Mouse (Mus musculus) kidney, adult 18-20 months (tissue): Measurements from ENCODE around the gene a.

Experiments
- DNase-seq: peaks from one replicate; pipeline ENCODE4 v3.0.0; 2021

The a gene

DNA sequence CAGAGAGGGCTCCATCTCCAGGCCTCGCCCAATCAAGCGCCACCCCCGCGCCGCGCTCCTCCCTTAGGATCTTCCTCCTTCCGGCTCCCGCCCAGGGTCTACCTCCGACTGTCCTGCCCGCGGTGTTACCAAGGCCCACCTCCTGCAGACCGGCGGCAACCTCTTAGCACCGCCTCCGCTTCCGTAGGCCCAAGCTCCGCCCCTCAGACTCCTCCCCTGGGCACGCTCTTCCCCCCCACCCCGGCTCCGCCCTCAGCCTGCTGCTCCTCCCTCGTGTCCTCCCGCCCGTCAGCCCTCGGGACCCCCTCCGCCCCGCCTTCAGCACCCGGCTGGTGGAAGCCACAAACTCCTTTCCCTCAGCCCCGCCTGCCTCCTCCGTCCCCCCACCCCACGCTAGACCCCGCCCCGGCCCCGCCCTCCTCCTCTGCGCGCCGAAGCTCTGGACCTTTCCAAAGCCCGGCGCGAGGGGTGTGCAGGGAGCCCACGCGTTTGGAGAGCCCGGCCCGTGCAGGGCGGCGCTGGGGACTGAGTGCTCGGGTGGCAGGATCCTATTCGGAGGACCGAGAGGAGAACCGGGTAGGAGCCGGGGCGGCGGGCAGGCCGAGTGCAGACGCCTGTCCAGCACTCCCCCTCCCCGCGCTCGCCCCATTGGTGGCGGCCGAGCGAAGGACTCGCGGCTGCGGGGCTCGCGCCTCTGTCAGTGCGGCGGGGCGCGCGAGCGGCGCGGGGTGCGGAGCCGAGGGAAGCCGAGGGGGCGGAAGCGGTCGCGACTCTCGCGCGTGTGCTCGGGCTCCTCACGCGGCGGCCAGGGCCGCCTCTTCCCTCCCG is at the start of gene a, which contains the start of gene Raly:
TSS of gene a (plus strand) at position 747 of the 828 bp plus-strand sequence.
TSS of gene Raly (plus strand) at position 441 of the 828 bp plus-strand sequence.
- peak; percentile 95 for DNase-seq

DNA sequence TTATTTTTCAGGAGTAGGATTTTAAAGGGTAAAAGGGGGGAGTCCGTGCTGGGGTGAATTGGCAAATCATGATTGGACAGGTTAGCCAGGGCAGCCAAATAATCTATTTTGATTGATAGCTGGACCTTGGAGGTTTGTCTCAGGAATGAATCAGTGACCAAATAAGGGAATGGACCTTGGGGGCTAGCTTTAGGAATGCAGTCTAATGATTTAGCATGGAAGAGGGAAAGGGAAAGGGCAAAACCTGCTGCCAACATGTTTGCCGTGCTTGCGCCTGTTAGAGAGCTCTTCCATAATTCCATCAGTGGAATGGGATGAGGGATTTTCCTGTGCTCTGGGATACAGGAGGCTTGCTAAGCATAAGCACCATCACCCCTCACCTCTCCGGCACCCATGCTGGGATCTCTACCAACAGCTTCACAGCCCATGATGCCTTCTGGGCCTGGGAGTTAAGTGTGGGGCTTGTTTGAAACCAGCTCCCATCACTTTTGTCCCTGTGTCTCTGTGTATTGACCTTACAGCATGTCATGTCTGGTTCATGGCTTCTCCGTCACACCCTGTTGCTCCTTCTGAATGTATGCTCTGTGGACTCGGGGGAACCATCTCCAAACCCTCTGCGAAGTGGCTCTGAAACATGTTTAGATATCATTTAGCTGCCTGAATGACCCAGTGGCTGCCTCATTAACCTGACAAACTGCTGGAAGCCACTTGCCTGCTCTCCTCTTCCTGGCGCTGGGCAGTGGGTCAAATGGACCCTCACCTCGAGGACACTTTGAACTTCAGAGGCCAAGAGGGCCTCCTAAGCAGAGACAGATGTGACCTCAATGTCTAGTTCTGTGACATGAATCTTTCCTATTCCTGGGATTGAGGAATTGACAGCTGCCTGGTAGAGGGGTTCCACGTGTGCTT is 48.0 kb upstream of the a start:
- no peak for DNase-seq

DNA sequence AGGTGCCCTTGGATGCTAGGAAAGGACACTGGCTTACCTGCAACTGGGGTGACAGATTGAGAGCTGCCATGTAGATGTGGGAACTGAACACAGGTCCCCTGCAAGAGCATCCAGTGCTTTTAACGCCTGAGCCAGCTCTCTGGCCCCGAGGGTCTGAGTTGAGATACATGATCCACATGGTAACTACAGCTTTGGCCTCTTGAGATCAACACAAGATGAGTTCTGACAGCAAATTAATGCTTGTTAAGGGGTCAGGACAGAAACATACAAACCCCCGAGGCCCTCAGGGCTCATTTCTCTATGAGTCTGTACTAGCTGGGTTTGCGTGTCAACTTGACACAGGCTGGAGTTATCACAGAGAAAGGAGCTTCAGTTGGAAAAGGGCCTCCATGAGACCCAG is 47.3 kb upstream of the a start:
- DNase-seq: no peak

DNA sequence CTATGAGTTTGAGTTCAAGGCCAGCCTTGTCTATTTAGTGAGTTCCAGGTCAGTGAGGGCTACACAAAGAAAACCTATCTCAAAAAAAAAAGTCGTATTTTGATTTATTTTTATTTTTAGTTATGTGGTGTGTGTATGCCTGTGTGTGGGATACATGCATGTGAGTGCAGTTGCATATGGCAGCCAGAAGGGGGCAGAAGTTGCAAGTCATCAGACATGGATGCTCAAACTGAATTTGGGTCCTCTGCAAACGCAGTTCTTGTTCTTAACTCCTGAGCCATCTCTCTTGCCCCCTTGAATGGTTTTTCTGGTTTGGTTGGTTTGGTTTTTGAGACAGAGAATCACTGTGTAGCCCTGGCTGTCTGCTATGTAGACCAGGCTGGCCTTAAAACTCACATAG is 42.8 kb upstream of the a start:
- DNase-seq: no peak

DNA sequence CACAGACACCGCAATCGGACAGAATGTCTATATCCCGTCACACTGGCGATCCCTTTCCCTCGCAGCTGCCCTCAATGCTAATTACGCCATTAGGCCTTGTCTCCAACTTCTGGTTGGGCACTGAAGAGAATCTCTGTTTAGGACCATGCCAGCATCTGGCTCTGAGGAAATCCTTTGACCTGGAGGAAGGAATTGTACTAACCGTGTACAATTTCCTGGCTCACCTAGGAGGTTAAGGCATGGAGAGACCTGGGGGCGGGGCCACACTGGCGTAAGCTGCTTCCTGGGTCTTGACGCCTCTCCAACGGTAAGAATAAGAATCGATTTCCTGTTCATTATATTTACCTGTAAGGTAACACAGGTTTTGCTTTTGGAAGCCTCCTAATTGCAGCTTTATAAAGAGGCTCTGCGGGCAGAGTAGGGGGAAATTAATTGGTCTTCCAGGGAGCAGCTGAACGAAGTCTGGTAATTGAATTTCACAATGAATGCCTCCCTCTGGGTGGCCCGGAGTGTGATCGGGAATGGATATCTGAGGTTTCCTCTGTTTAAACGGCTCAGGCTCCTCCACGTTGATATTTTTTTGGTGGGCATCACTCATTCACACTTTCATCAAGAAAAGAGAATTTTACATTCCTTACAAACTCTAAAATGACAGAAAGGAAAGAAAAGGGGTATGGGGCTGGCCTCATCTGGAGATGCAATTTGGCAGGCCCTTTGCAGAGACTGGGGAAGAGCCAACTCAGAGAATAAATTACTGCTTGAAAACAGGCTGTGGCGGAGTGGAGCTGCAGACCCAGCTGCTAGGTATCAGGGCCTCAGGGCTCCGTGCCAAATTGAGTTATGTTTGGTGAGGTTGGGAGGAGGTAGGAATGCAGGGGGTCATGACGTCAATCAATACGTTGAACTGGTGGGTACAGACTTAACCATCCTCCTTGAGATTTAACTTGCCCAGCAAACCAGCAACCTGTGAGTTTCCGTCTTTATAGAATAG is 41.9 kb upstream of the a start:
- no peak for DNase-seq

DNA sequence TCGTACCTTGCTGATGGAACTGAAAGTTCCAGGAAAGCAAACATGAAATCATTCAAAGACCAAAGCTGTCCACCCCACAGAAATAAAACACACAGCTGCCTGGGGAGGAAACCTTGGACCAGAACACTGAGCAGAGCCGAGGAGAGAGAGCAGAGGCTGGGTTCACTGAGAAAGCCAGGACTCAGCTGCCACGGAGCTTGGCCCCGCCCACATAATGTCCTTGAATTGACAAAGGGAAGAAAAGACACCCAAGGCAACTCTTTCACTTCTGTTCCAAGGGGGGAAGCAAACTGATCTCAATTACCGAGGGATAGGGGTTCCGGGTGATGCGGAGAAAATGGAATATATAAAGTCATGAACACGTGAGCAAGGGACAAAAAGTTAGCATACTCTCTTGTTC is 39.3 kb upstream of the a start:
- DNase-seq: no peak

DNA sequence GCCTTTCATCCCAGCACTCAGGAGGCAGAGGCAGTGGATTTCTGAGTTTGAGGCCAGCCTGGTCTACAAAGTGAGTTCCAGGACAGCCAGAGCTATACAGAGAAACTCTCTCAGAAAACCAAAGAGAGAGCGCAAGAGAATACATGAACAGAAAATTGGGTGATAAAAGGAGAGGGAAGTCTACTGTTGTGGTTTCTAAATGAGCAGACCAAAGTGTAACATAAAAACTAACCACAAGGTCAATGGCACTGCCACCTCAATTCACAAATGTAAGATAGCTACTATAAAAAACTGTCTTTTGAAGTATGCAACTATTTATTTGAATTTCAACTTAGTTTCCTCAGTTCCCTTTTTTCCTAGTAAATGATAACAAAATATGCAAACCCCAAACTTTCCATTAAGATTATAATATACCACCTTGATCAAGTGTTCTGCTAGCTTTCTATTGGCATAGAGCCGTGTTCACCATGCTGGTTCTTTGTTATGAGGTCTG is 37.1 kb upstream of the a start:
- DNase-seq: no peak

DNA sequence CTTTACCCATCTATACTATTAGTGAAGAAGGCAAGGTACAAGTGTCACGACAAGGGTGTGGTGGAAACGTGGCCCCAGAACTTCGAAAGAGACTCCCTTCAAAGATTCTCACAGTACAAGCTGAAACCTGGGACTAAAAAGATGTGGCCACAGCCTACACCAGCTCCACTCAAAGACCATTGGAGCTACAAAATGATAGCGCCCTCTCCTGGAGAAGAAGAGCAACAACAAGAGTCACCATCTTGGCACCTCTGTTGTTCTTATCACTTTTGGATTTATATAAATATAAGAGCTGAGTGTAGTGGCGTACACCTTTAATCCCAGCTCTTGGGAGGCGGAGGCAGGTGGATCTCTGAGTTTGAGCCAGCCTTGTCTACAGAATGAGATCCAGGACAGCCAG is 35.4 kb upstream of the a start:
- DNase-seq: no peak

DNA sequence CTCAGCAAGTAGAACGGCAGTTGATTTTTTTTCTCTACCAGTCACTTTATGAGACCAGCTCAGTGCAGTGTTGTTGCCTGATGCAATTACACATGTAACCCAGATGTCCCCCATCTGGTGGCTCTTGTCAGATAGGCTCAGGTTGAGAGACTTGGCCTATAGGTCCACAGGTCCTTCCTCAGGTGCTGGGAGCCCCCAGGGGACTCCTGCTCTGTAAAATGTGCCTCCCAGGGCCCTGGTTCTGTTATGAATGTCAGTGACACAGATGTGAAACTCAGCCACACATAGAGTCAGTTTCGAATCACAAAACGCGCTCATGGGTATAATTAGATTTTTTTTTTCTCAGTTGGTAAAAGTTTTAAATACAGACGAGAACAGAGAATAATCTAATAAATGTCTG is 33.5 kb upstream of the a start:
- DNase-seq: no peak

DNA sequence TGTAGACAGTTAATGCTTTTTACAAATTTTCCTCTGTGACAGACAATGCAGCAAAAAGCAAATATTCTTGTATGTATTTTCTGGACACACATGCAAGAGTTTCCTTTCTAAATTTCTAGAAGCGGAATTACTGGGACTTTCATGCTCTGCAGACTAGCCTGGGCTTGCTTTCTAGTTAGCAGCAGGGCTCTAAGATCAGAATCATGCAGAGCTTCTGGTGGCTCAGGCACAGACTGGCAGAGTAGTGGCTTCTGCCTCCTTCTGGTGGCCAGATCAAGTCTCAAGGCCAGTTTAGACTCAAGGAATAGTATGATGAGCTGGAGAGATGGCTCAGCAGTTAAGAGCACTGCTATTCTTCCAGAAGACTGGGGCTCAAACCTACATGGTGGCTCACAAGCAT is 32.7 kb upstream of the a start:
- DNase-seq: no peak

DNA sequence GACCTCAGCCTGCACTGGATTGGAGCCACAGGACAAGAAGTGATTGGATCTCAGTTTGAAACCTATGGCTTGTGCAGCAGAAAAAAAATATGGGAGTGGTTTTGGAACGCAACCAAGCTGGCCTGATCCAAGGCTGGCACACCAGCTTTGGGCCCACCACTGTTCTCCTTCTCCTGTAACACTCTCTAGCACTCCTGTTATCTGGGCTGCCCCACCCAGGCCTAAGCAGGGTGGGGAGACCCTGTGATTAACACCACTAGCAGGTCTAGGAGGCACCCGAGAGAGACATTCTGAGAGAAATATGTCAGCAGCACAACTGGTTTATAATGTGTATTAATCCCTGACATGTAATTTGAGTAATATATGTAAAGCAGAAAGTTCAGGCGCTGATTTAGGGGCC is 28.0 kb upstream of the a start:
- no peak for DNase-seq

DNA sequence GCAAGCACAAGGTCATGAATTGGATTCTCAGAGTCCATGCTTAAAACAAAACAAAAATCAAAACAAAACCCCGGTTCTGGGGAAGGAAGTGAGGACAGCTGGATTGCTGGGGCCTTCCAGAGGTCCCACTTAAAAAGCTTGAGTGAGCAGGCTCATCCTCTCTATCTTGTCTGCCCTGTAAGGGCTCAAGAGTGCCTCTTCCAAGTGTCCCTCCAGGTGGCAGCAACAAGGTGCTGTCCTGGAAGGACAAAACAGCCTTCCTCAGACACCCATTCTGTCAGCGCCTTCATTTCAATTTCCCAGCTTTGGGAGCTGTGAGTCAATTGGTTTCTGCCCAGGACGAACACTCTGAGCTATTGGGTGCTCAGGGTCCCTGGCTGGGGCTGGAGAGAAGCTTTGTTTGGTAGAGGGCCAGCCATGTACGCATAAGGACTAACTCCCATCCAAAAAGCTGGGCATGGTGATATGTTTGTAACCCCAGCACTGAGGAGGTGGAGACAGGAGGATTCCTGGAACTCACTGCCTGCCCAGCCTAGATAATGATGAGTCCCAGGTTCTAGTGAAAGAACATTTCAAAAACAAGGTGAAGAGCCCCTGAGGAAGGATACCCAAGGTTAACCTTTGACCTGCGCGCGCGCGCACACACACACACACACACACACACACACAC is 26.2 kb upstream of the a start:
- no peak for DNase-seq

DNA sequence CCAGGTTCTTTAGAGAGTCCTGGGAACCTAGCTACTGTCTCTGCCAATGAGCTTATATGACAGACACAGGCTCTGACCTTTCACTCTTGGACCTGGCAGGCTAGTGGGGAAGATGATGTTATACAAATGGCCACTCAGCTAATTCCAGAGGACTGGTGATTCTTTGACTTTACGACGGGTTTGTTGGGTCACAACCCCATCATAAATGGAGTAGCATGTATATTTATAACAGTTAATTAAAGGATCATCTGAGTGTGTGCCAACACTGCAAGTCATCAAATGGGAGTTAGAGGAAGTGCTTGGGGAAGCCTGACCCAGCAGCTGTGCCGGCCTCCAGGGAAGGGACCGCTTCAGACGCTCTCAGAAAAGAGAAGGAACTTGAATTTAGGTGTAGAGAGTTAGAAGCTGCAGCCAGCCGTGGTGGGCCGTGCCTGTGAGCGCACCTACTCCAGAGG is 25.6 kb upstream of the a start:
- DNase-seq: no peak

DNA sequence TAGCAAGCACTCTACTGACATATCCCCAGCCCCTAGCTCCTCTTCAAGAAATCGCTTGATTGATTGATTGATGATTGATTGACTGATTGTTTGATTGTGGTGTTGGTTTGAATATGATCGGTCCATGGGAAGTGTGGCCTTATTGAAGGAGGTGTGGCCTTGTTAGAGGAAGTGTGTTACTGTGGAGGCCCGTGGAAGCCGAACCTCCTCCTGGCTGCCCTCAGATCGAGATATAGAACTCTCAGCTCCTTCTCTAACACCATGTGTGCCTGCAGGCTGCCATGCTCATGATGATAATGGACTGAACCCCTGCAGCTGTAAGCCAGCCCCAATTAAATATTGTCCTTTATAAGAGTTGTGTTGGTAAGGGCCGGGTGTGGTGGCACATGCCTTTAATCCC is 24.2 kb upstream of the a start:
- DNase-seq: no peak

DNA sequence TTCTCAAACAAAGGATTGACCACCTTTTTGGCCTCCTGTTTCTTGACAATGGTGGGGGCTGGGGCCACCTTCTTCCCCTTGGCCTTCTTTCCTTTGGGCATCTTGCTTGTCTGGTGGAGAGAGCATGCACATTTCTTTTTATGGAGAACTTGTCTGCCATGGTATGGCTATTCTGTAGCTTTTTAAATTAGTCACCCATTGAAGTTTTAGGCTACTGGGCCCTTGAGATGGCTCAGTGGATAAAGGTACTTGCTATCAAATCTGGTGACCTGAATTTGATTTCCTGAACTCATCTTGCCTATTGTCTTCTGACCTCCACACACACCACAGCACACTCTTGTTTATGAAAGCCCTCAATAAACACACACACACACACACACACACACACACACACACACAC is 21.3 kb upstream of the a start, which contains the start of gene Gm14214:
TSS of gene Gm14214 (minus strand) at position 101 of the 400 bp plus-strand sequence.
- no peak for DNase-seq

DNA sequence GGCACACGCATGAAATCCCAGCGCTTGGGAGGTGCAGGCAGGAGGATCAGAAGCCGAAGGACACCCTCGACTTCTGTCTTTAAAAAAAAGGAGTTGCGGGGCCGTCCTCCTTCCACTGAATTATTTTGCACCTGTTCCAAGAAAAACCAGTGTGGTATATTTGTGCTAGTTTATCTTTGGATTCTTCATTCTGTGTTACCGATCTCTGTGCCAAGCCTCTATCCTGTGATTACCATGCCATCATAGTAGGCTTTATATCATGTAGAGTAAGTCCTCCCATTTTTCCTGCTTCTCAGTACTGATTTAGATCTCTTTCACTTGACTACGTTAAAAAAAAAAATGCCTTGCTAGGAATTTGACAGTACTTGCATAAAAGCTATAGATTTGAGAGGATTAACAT is 19.6 kb upstream of the a start:
- DNase-seq: no peak

DNA sequence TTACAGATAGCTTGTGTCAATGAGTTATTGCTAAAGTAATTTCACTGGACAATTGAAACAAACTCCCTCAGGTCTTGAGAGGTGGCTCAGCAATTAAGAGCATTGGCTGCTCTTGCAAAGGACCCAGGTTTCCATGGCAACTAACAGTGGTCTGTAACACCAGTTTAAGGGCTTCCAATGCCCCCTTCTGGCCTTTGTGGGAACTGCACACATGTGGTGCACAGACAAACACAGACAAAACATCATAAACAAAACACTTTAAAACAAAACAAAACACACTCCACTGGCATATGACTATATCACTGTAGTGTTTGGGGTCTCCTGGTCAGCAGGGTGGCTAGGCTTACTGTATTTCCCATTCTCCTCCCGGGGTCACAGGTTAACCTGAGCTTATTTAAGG is 17.2 kb upstream of the a start:
- no peak for DNase-seq

DNA sequence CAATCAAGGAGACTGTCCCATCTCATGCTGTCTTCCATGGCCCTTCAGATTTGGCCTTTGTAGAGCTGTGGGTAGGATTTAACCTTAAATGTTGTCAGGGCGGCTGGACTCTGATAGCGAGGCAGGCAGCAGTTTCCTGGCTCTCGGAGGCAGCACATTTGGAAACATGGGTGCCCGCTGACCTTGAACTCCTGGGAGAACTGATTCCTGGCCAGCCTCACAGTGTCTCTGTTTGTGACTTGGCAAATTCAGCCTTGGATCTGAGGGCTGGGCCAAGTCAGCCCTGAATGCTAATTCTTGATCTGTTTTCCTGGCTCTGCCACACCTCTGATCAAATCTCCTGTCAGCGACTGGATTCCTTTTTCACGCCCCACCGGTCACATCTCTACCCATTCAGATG is 14.7 kb upstream of the a start:
- DNase-seq: no peak

DNA sequence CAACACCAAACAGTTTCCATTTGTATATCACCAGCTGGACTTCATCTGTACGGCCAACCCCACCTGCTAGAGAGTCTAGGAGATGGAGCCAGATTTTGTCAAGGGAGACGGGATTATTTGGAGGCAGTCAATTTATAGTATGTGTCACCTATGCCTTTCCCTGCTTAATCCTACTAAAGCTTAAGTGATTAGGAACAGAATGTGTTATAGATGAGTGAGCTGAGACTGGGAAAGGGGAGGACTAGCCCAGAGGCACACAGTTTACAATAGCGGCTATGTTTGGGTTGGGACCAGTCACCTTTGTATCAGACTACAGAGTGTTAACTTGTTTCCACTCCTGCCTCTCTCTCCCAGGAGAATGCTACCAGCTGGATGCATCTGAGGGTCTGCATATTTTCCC is 11.6 kb upstream of the a start:
- no peak for DNase-seq

DNA sequence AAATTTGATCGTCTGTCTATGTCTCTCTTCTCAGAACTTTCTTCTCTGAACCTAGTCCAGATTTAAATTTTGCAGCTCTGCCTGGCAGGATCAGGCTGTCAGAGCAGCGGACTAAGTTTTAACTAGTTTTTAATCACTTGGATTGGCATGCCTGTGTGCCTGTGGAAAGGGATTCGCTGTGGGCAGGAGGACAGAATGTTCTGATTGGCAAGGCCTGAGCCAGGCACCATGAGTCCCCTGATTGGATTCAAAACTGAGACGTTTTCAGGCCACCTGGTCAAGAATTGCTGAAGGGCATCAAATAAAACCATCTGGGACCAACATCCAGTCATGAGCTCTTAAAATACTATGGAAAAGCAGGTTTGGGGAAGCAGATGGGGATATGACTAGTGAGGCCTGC is 8.8 kb upstream of the a start:
- no peak for DNase-seq

DNA sequence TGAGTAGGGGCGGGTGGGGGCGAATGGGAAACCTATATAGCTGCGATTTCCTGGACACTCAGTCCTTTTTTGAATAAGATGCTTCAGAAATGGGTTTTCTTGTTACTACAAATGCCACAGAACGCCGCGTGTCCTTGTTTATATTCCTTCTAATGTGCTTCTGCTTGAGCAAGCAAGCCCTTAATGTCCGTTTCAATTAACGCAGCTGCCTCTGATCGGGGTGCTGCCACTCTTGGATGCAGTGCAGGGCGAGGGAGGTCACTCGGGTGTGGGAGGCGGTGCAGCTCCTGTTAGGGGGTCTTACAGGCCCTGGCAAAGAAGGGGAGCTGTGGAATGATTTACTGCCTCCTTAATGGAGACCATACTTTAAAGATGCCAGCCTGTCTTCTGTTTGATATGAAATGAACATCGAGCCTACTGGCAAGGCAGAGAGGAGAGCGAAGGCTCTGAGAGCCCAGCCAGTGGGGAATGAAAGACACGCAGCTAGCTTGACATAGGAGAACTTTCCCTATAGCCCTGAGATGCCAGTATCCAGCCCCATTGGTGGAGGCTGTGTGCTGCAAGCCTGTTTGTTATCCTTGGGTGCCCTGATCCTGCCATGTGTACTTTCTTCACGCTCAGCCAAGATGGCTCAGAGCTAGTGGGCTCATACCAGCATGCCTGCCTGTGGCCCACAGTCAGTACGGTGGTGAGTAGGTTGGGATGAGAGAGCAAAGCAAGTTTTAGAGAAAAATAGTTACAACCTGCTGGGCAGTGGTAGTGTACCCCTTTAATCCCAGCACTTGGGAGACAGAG is 8.1 kb upstream of the a start:
- DNase-seq: no peak
